Mouse (Mus musculus): ENCODE results near the gene Smyd3.

Smyd3 gene

DNA sequence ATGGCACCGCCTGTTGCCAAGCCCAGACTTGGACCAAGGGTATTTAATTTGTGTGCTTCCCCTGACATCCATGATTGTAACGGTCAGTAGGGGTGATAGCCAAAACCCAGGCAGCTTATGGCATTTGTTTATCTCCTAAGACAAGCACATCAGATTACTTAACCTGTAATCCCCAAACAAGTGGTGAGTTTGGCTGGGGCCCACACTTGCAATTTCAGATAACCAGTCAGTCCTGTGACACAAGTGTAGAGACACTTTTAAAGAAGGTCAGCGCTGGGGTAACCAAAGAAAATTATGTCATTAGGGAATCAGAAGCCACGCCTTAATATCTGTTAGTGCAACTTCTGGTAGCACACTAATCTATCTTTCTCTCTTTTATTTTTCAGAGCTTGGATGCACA is 456.8 kb downstream of the Smyd3 start:
- DNase-seq (ENCODE audit: low spot score) = no peak

DNA sequence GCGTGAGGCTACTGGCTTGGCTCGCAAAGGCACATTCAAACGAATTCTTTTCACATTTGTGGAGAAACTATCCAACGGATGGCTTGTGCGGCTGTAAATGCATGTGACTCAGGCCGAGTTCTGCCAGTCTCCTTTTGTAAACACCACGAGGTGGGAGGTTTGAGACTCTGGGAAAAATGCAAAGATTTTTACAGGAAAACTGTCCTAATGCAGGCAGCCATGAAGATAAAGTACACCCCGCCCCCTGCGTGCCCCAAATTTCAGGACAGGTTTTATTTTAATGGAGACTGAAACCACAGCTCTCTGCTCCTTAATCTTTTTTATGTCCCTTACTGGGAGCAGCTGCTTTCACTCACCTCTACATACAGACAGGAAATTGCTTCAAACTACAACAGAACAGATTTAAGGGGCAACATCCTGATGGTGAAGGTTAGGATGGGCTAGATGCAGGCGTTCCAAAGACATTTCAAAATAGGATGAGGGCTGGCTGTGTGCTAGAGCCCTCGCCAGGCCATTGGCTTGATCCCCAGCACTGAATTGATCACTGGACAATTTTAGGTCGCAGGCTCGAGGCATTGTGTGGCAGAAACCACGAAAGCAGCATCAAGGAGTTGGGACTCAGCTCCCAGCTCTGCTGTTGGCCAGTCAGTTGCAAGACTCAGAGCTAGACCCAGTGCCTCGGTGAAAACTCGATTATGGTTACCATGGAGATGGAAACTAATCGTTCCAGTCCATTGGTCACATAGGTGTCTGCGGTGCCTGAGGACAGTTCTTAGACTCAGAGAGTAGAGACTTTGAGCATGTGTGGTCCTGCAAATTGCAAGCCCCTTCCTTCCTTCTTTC is 457.5 kb downstream of the Smyd3 start:
- DNase-seq (ENCODE audit: low spot score) = no peak

DNA sequence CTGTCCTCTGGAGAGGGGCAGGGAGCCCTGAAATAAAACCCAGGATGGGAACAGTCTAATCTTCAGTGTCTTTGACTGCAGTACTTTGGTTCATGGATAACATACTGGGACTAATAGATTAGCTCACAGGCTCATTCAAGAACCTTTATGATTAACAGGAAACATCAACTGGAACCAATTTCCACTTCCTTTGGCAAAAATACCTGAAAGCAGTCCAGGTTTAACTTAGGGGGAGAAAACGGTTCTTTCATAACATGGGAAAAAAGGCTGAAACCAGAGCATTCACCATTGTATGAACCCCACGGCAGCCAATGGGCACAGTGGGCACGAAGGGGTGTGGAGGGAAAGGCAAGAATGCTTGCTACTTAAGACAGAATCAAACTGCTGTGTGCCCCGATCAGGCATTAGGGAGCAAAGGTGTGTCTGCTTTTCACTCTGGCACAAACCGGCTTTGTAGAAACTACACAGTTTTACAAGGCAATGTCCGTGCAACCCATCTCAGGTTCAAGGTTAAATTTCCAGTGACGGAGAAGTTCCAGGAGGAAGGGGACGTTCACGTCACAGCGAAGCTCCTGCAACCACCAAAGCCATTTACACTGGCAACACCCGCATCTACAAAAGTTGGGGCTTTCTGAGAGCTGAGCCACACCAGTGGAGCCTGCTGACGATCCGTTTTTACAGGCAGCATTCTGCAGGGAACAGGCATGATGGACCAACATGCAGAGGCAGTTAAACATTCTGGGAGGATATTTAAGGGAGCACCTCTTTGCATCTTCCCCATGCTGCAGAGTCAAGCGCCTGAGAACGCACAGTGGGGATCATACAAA is 458.3 kb downstream of the Smyd3 start:
- no peak for DNase-seq (ENCODE audit: low spot score)

DNA sequence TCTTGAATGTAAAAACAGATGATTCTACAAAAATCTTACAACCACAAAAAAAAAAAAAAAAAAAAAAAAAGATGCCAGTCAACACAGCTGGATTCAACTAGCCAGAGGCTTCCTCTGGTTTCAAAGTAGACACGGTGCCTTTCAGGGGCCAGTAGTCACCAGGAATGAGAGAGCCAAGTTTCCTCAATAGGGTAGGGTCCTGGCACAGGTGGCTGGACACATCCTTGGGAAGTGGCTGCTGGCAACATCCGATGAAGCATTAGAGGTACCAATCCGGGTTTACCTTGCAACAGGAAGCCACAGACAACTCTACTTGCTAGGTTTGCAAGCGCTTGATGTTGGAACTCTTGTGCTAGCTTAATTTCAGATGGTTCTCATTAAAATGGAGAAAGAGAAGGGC is 459.2 kb downstream of the Smyd3 start:
- no peak for DNase-seq (ENCODE audit: low spot score)

DNA sequence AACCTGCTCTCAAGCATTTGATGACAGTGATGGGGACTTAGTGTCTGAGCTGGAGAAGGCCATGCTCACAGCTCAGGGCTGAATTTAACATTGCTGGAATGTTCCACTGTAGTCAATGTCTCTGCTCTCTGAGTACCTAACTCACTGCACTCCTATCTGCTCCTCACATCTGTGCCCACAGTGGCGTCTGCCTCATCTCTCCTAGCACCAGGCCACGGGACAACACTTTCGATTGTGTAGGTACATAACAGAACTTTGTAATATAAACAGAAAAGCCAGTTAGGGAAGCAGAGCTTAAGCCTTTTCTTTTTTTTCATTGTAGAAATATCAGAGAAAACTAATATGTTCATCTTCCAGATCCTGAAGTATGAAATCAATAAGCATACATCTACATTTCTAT is 462.1 kb downstream of the Smyd3 start:
- no peak for DNase-seq (ENCODE audit: low spot score)

DNA sequence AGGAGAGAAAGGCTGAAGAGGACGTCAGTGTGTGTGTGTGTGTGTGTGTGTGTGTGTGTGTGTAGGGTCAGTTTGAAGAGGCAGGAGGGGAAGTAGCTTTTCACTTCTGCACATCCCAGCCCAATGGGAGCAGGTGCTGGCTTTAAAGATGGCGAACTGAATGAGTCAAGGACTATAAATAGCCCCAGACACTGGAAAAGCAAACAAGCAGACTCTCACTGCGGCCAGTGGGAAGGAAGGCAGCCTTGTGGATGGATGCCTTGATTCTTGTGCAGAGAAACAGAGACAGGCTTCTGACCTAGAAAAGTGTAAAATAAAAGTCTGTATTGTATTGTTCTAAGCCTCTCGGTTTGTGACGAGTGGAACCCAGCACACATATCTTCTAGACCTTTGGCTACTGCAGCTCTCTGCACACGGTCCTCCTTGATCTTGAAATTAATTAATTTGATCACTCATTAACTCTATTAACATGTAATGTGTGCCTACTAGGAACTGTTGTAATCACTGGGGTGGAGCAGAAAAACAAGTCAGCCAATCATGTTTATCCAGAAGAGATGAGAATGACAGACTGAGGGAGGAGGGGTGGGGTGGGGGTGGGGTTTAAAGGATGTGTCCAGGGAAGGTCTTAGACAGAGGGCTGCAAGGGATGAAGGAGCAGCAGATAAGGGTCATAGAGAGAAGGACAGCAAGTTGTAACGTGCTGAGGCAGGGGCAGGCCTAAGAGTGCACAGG is 463.3 kb downstream of the Smyd3 start:
- no peak for DNase-seq (ENCODE audit: low spot score)

DNA sequence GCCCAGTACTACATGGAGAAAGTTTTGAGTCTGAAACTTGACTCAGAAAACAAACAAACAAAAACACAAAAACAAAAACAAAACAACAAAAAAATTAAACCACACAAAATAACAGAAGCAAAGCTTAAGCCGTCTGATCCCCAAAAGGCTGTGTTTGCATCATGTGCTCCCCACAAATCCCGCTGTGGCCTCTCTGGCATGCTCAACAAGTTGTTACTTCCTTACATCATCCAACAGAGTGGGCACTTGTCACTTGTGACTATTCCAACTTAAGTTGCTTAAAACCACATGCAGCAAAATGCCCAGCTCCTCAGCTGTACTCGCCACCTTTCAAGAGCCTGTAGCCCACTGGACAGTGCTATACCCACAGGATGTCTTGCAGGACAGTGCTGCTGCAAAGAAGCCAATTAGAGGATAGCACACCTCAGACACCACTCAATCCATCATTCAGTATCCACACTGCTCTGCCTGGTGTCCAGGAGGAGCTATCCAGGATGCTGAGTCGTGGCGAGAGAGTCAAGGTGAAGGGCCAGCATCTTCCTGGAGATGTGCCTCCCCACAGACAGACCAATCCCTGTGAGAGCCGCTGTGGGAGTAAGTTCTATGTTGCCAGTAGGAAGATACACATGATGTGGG is 465.2 kb downstream of the Smyd3 start:
- DNase-seq (ENCODE audit: low spot score) = no peak

DNA sequence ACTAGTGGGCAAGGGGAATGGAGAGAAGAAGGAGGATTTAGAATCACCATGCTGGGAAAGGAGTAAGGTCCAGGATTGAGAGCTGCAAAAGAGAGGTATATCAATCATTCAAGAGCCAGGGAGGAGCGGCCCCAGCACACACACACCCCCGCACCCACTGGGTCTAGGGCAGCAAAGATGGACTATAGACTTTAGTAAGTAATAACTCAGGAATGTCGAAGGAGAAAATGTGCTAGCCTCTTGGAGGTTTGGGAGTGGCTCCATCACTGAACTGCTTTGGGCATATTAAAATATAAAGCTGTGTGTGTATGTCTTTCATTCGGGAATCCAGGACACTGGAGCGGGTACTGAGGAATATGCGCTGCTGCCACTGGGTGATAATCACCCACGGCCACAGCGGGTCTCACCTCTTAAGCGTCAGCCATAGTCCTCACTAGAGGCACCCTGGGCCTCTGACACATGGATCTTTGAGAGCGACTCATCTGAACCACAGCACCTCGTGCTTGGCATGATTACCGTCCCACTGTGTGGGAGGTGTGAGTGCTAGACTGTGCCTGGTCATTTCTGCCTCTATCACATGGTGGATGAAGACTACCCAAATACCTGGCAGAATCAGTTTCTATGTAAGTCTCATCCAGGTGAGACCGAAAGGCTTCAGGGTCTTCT is 469.8 kb downstream of the Smyd3 start:
- DNase-seq (ENCODE audit: low spot score) = no peak

DNA sequence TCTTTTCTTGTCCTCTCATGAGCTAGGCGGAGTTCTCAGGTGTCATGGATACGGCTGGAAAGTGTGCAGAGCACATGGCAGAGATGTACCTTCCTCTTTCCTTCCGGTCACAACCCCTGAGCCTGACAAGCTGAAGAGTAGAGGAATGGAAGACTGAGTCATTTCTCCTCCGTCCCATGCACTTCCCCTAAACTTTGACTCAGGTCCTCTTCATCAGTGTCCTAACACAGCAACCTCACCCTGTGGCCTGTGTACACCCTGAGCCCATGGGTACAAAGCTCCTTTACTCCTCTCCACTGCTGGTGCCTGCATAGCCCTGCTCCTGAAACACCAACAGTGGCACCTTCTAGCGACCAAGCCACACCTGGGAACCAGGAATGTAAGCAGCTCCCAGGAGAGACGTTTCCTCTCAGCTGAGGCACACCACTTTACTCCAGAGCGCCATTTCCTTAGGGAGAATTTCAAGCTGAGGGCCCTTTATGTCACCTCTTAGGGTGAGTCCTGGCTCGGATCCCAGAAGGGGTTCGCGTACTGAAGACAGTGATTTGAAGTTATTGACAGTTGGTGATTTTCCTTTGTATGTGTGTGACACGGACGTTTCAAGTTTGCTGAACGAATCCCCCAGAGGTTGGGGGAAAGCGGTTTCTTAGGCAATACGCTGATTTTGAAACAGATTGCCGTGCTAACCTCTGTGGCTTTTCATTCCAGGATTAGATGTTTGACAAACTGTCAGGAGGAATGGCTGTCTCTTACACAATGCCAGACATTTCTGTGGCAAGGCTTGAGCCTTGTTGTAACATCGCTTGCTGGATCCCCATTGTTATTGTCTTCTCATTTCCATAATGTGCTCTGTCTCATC is 471.8 kb downstream of the Smyd3 start:
- DNase-seq (ENCODE audit: low spot score) = no peak

DNA sequence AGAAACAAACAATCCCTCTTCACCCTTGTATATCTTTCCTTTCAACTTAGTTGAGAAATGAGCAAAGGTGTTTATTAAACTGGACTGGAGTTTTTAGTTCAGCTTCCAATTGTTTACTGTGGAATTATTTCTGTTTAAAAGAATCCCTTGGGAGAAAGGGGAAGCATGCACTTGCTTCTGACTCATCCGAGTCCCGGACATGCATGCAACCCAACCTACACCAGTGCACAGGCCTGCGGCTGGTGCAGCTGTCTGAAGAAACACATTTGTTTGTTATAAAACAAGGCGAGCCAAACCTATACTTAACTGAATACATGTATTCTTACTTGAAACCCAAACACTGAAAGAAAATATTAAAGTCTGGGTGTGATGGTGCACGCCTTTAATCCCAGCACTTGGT is 473.7 kb downstream of the Smyd3 start:
- no peak for DNase-seq (ENCODE audit: low spot score)

DNA sequence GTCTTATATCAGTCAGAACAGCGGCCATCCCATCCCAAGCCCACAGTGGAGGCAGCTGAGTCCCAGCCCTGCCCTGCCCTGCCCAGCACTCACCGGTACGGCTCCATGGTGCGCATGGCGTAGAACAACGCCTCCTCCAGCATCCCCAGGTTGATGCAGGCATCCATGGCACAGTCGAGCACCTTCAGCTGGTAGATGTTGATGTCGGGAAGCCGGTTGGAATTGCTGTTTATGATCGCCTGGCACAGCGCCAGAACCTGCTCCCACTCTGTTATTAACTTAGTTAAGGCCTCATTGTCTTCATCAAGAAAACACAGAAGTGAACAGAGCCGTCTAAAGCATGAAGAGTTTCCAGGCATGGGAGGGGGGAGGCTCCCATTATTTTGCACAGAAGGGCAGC is 474.2 kb downstream of the Smyd3 start:
- DNase-seq (ENCODE audit: low spot score) = no peak

DNA sequence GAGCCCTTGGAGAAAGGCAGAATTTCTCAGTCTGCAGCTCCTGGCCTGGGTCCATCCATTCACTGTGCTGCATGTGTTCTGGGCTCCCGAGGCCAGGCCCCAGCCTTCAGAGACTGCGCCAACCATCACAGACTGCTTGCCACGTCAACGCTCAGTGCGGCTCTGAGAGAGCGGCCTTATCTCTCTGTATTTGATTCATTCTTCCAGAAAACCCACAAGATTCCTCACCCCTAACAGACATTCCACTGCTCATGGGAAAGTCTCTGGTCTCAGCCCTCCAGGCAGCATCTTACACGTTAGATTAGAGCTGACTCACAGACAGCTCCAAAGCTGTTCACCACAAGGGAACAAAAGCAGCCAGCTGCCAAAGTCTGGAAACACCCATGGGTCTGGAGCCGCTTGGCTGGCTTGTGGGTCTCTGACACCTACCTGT is 475.9 kb downstream of the Smyd3 start:
- DNase-seq (ENCODE audit: low spot score) = peak; percentile 75

DNA sequence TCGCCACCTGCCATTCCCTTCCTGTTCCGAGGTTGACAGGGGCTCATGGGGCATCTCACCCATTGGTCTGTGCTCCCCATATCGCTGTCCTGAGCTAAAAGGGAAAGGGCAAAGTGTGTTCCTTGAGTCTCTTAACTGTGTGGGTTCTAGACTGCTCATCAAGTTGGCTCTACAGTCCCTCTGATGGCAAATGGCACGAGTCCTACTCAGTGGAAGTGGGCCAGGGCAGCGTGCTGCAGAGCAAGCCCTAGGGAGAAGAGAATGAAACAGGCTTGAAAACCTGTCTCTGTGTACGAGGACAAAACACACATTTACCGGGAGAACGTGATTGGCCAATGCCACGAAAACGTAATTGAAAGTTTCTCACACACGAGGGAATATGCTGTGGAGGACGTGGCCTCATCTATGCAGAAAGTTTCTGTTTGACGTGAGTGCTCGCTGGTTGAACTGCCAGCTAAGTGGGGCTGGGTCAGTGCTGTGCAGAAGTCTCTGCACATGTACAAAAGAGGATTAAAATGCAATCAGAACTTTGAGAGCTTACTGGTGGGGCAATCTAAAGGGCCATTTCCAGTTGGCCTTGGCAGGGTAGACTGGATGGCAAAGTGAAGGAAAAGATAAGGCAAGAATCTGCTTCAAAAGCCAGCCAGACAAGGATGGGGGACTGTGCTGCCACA is 476.5 kb downstream of the Smyd3 start:
- DNase-seq (ENCODE audit: low spot score) = no peak

DNA sequence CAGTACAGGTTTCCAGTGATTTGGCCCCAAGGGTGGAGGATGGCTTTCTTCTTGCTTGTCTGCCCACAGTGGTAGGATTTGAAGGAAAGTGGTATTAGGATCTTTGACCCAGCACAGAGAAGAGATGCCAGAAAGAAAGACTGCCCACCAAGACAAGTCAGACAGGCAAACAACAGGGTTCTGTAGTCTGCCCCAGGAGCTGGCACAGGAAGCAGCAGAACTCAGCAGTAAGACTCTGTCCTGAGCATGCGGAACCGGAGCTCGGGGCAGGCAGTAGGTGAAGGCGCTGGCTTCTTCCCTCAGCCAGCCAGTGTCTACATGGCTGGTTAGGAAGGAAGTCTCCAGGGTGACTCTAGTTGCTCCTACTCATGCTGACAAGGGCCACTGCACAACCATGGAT is 479.0 kb downstream of the Smyd3 start:
- no peak for DNase-seq (ENCODE audit: low spot score)

DNA sequence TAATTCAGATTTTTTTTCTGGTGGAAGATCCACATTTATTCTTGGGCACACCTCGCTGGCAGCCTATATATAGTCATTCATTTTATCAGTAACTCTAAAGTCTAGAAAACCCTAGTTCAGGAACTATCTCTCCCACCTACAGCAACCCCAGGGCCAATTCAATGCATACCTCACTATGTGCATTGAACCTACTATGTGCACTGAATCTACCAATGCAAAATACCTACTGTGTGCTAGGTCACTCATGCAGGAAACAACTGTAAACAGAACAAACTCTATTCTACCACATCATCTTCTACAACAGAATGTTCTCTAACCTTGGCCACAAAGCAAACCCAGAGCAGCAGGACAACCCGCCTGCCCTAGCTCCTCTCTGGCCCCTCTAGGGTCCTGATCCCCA is 484.9 kb downstream of the Smyd3 start:
- no peak for DNase-seq (ENCODE audit: low spot score)

DNA sequence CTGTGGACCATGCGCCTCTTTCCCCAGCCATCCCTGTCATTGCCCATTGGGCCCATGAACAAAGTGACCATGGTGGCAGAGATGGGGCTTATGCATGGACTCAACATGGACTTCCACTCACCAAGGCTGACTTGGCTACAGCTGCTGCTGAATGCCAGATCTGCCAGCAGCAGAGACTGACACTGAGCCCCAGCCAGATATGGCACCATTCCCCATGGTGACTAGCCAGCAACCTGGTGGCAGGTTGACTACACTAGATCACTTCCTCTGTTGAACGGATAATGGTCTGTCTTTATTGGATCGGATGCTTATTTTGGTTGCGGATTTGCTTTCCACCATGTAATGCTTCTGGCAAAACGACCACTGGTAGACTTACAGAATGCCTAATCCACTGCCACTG is 486.3 kb downstream of the Smyd3 start:
- DNase-seq (ENCODE audit: low spot score) = no peak

DNA sequence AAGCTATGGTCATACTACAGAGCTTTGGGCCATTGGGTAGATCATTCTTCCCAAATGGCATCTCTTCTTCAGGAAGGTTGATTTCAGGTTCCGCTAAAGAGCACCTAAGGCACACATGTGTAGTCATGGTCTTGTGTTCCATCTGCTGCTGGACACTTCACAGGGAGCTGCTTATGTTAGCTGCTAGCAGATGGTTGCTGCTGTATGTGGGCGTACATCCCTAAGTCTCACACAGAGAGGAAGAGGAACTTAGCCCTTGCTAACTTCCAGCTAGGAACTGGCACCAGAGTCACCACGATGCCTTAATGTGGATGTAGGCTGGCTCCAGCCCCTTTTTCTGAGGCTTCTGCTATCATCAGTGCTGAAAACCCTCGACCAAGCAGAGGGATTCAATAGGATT is 491.2 kb downstream of the Smyd3 start:
- DNase-seq (ENCODE audit: low spot score) = no peak

DNA sequence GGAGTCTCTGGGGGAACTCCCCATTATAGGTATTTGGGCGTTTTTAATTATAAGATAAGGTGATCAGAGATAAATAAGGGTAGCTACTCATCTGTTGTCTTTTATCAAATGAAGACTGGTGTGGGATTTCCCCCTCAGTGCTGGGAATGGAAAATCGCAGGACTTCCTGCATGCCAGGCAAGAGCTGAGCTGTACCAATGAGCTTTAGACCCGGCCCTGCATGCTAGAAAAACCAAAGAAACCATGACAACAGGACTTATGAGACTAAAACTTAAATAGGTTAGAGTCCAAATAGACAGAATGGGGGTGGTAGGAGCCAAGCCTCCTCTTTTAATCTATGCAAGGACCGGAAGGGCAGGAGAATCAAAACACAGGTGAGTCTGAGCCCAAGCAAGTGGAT is 492.7 kb downstream of the Smyd3 start:
- no peak for DNase-seq (ENCODE audit: low spot score)

DNA sequence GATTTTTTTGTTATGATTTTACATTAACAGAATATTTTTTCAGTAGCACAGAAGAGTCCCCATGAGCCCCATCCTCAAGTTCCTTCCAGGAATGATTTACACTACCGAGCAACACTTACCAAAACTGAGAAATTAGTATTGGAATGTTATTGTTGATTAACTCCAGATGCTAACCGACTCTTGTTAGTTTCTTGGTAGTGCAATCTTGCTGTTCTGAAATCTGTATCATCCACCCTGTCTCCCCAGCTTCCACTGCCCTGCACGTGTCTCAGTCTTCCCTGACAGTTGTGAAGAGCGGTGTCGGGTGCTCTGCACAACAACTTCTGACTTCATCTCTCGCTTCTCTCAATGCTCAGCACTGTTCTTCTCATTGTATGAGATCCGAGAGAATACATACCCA is 494.4 kb downstream of the Smyd3 start:
- no peak for DNase-seq (ENCODE audit: low spot score)

DNA sequence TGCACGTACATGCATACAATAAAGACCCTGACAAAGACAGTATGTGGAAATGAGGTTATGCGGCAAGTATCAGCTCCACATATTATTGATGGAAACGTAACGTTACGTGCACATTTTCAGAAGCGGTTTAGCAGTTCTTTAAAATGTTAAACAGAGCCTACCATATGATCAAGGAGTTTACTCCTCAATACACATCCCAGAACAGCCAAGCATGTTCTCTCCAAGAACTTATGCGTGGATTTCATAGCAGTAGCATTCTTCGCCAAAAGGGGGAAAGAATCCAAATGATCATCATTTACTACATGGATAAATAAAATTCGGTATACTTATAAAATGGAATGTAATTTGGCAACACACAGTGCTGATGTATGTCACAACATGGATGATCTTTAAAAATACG is 500.4 kb downstream of the Smyd3 start:
- no peak for DNase-seq (ENCODE audit: low spot score)

Data from ovary, adult 18-20 months (tissue).